Mouse (Mus musculus): ENCODE measurements at regions not wholly inside any gene's neighbourhood (a gene's known extent, or its start where the extent isn't known, plus 50 kb on each side); places are given as distances from the start of the nearest gene placed in this dataset.
A peak's percentile ranks its signal among the peaks of the same experiment; 100 is the strongest.

DNA sequence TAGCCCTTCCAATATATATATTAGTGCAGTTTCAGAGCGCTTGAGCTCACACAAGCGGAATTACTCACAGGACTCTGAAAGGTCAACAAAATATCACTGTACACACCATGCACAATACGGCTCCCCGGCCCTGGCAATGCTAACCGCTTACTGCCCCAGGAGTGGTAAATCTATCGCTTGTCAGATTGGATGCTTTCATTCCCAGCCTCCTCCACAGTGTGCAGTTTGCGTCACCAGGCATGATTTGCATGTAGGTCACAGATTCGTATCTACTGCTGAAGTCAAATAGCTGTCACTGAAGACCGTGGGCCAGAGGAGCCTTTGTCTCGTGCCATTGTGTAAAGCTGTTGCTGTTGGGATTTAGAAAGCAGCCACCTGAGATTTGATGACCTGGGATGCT lies 60.1 kb downstream of the Ccdc115 start:
- DNase-seq = peak; percentile 11

DNA sequence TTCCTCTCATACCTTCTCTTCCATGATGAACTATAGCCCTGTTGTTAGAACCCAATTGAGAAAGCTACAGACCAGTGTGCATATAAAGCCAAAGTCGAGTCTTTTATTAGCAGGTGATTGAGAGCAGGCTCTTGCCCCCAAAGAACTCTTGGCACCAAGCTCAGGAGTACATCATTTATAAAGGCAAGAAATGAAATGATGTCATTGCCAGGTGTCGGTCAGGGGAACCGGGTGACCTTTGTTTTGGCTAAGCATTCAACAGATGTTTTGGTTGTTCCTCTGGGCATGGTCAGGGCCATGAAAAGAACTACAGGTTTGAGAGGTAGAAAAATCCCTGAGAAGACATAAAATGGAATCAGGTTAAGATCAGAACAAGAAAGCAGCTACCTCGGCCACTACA lies 61.6 kb downstream of the Ccdc115 start:
- DNase-seq = no peak

DNA sequence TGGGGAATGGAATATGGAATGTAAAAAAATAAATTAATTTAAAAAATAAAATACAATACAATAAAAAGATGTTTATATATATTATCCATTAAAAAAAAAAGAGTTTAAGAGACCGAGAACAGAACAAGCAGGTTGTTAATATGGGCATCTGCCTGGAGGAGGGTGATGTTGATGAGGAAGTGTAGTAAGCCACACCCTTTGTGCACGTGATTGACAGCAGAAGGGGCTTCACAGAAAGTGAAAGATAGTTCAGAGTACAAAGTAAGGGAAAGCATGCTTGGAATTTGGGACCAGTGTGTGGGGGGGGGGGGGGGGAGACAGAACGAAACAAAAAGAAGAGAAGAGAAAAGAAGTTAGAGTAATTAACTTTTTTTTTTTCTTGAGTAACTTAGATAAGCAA lies 64.0 kb downstream of the Ccdc115 start:
- DNase-seq = no peak

DNA sequence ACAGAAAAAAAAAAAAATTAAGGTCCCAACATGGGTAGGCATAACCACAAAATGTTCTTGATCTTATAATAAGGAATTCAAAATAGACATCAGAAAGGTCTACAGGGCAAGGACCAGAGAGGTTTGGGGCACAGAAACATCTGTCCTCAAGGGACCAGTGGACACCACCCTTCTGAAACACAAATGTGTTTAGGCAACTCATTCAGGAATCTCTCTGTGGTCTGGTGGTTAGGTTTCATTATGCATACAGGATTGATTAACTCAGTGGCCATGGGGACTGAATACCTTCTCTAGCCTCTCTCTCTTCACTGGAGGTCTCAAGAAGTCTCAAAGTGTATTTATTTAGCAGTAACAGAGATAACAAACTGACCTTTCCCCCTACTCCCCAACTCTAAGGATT lies 67.8 kb downstream of the Ccdc115 start:
- no peak for DNase-seq

All from cerebellum, adult 11 months (tissue).